Mouse (Mus musculus): ENCODE measurements at regions not wholly inside any gene's neighbourhood (a gene's known extent, or its start where the extent isn't known, plus 50 kb on each side); places are given as distances from the start of the nearest gene placed in this dataset.

GRCm38 (mm10) chr10:66849681-66850080 is 246.2 kb upstream of the Jmjd1c start:
- no peak for ATAC-seq (replicated peaks; ENCODE audit: low read depth, poor library complexity, severe bottlenecking)

DNA sequence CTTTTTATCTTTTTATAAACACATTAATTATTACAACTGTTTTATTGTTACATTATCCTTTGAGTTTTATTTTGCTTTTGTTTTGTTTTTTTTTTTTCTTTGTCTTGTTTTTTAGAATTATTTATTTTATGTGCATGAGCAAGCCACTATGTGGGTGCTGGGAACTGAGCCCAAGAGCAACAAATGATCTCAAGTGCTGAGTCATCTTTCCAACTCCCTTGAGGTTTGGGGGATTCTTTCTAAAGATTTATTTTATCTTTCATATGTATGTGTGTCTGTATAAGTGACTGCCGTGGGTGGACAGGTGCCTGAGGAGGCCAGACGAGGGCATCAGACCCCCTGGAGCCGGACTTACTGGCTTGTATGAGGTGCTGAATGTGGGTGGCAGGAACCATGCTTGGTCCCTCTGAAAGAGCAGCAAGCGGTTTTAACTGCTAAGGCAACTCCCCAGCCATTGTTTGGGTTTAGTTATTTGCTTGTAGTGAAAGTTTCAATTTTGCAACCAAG is 244.9 kb upstream of the Jmjd1c start:
- no peak for ATAC-seq (replicated peaks; ENCODE audit: low read depth, poor library complexity, severe bottlenecking)

GRCm38 (mm10) chr10:66851841-66852240 is 244.1 kb upstream of the Jmjd1c start:
- no peak for ATAC-seq (replicated peaks; ENCODE audit: low read depth, poor library complexity, severe bottlenecking)

GRCm38 (mm10) chr10:66852708-66853107 is 243.2 kb upstream of the Jmjd1c start:
- ATAC-seq (replicated peaks; ENCODE audit: low read depth, poor library complexity, severe bottlenecking): peak; percentile 88

DNA sequence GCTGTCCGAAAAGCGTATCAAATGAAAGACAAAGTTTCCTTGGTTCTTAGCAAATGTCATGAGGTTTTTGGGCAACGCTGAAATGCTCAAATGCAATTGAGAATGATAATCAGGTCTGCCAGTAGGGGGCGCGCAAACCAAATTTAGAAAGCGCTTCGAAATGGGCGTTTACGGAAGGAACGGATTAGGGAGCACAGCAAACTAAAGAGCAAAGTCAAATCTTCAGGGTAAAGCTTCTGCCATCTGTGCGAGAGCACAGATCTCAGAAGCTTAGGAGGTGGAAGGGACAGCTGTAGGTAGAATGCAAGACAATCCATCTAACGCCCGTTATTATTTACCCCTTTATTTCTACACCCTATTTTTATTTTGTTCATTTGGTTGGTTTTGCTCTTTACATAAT is 242.7 kb upstream of the Jmjd1c start:
- ATAC-seq (replicated peaks; ENCODE audit: low read depth, poor library complexity, severe bottlenecking): peak; percentile 80

GRCm38 (mm10) chr10:66854895-66855294 is 241.0 kb upstream of the Jmjd1c start:
- ATAC-seq (replicated peaks; ENCODE audit: low read depth, poor library complexity, severe bottlenecking): no peak

DNA sequence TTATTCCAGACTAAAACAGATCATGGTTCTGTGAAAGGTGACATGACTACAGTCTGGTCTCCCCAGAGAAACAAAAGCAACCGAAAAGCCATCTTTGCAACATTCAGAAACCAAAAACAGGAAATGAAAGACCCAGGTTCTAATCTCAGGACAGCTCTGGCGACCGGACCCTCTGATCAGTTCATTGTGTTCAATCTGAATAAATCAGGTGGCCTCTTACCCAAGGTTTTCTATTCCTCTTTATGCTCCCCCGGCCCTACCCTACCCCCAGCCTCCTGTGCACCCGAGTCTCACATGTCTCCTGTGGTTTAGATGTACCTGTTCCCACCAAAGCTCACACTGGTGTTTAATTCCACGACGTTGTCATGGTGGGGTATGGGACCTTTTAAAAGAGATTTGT is 238.6 kb upstream of the Jmjd1c start:
- 0 out of 2 replicates have a peak, but pooled peaks have one; percentile 13 for ATAC-seq (replicated peaks; ENCODE audit: low read depth, poor library complexity, severe bottlenecking)

DNA sequence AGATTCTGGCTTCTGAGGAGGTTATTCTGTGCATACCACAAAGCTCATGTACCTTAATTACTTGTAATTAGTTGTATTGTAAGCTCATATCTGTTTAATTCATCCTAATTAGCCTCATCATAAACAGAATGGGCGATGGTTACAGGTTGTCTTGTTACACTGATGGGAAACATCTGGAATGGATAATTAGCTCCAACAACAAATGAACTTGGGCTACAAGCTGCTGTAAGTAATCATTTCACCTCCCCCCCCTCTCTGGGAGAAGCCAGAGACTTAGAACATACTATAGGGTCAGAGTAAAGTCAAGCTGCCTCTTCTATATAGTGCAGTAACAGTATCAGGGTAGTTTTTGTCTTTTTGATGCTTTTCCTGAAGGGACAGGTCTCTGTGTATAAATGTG is 234.5 kb upstream of the Jmjd1c start:
- ATAC-seq (replicated peaks; ENCODE audit: low read depth, poor library complexity, severe bottlenecking): no peak

GRCm38 (mm10) chr10:66864161-66864862 is 231.6 kb upstream of the Jmjd1c start:
- peak; percentile 95 for ATAC-seq (replicated peaks; ENCODE audit: low read depth, poor library complexity, severe bottlenecking)

DNA sequence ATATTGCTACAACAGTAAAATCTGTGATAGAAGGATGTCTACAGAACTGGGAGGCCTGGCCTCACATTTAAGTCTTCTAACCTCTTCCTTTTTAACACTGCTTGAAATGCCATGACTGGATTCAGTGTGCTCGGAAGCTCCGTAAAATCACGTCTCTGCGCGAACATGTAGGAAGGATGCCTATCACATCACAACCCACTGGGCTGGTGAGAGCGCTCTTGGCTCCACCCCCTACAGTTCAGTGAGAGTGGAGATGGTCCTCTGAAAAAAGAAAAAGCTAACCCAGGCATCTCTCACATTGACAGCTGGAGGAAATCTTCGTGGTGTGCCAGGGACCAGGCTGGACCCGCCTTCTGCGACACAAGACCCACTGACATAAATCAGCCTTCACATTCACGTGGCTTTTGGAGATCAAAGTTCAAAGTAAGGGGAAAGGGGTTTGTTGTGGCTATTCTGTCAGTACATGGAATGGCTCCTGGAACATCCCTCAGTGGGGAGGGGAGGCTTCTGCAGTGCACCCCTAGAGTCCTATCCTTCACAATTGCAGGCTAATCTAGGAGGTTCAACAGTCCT is 230.8 kb upstream of the Jmjd1c start:
- ATAC-seq (replicated peaks; ENCODE audit: low read depth, poor library complexity, severe bottlenecking): peak; percentile 37

DNA sequence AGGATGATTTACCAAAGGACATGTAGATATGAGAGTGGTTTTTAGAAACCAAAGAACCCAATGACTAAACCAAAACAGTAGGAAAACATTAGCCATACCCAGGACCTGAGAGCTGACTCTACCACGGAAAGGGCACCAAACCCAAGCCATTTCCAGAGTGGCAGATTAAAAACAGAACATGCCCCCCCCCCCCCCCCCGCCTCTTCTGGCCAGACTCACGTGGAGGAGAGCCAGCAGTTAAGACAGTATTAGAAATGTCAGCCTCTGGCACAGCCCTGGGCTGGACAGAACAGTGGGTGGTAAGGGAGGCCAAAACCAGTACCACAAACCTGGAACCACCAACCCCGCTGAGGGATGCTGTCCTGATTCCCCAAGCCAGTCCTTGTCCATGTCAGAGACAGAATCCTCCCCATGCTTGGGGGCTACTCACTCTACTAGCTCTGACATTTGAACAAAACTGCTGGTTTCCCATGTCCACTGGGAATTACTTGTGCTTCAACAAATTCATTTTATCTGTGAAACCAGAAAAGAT is 224.7 kb upstream of the Jmjd1c start:
- ATAC-seq (replicated peaks; ENCODE audit: low read depth, poor library complexity, severe bottlenecking): peak; percentile 45; the same call in 1 of the 2 replicates

DNA sequence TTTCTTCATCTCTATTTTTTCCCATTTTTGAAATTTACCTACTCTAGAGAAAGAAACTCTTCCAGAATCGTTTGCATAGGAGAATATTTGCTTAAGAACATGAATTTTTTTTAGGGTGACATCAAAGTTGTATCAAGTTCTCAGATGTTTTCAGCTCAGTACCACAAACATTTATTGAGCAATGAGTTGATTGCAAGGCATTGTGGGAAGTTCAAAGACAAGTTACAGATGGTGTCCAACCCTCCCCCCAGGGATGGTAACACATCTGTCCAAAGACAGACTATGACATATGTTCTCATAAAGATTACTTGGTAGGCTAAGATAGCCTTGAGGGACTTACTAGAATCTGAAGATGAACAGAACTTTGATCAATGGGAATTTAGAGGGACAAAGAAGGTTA is 224.3 kb upstream of the Jmjd1c start:
- ATAC-seq (replicated peaks; ENCODE audit: low read depth, poor library complexity, severe bottlenecking): no peak

GRCm38 (mm10) chr10:66873468-66873867 is 222.5 kb upstream of the Jmjd1c start:
- ATAC-seq (replicated peaks; ENCODE audit: low read depth, poor library complexity, severe bottlenecking): no peak

DNA sequence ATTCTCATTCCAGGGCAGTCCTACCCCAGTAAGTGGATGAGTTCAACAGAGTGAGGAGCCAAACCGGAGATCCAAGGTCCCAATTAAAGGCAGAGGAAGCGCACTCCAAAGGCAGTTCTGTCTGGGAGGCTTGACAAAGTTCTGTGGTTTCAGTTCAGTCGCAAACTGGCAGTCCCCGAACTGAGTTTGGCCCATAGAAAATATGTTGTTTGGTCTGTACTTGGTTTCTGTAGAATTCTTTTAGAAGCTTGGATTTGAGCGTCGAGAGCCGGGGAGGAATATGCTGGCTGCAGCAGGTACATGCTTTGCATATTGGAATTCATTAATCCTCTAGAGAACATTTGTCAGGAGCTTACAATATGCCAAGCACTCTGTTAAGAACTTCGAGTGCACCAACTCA is 216.9 kb upstream of the Jmjd1c start:
- ATAC-seq (replicated peaks; ENCODE audit: low read depth, poor library complexity, severe bottlenecking): no peak

DNA sequence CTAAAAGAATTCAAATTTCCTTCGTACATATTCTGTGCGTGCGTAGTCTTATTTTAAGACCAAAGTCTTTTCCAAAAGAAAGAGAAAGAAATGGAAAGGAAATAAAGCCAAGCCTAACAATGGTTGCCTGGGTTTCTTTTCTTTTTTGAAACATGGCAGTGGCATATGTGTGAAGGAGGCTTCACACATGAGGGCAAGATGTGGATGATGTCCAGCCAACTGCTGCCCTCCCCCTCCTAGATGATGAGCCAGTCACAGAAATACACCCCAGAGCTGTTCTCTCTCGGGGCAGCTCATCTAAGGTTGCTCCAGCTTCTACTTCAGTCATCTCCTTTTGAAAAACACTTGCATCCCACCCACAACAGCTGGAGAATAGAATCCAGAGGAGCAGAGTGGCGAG is 213.1 kb upstream of the Jmjd1c start:
- ATAC-seq (replicated peaks; ENCODE audit: low read depth, poor library complexity, severe bottlenecking): no peak

DNA sequence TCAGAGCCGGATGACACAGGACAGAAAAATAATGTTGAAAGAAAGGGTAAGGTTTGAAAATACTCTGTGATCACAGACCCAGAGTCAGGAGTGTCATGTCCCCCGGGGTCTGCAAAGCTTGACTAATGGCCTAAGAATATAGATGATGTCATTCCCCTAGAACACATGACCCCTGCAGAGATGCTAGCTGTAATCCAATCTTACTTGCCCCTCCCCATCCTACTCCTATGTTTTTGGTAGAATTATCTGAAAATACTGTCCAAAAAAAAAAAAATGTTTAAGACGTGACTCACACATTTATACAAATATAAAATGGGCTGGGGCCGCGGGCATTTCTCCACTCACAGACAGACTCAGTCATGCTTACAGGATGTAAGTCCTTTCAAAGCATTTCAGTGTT is 210.3 kb upstream of the Jmjd1c start:
- no peak for ATAC-seq (replicated peaks; ENCODE audit: low read depth, poor library complexity, severe bottlenecking)

DNA sequence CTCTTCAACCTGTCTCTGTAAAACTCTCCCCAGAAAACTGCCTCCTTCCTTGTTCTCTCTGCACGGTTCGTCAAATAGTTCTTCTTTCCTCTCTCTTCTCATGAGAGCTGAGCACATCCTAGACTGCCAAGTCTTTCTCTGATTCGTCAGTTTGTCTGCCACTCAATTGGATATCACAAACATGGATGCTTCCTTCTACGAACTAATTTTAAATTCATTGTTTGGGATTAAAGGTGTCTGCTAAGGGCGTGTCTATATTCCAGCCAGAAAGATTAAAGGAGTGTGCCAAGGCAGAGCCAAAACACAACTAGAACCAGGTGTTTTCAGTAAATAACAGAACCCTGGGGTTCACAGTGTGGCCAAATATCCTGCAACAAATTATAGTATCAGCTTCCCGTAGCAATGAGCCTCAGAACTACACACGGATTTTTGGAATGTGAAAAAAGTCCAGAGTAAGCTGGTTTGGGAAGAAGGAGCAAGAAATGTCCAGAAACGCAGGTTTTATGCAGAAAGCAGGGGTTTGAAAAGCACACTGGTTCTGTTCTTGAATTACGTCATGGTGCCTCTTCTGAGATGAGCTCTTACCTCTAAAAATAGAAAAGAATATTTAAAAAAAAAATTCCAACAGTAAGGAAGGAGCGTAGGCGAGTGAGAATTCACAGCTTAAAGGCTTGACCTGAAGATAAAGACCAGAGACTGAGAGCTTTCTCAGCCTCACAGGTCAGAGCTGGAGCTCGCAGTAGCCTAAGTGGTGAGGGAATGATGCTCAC is 206.0 kb upstream of the Jmjd1c start:
- ATAC-seq (replicated peaks; ENCODE audit: low read depth, poor library complexity, severe bottlenecking): no peak

DNA sequence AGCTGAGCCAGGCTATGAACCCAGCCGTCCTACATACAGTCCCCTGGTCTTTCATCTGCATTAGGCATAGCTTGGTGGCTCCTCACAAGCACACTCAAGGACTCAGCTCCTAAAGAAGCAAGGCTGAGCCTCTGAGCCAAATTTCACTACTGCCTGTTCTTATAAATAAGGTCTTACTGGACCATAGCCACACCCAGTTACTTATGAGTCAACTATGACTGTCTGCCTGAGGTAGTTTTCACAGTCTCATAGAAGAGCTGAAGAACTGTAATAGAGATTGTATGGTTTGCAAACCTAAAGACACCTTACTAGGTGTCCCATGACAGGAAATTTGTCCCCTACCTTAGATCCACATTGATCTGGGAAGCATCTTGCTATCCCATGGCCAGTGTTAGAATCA is 204.1 kb upstream of the Jmjd1c start:
- ATAC-seq (replicated peaks; ENCODE audit: low read depth, poor library complexity, severe bottlenecking): no peak

DNA sequence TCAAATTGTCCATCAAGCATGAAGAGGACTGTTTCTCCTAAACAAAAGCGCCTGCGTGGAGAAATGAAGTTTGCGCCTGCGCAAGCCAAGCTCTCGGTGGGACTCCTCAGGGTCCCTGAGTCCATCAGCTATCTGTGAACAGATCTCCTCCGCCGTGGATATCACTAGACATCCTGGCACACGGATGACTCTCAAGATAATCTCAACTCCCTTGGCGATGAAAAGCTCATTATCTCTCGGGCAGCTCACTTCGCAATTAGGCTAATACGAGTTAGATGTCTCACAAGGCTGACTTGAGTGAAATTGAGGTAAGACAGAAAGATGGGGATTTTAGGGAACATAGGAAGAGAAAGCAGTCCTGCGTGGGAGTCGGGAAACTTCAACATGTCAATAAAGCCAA is 202.1 kb upstream of the Jmjd1c start:
- no peak for ATAC-seq (replicated peaks; ENCODE audit: low read depth, poor library complexity, severe bottlenecking)

DNA sequence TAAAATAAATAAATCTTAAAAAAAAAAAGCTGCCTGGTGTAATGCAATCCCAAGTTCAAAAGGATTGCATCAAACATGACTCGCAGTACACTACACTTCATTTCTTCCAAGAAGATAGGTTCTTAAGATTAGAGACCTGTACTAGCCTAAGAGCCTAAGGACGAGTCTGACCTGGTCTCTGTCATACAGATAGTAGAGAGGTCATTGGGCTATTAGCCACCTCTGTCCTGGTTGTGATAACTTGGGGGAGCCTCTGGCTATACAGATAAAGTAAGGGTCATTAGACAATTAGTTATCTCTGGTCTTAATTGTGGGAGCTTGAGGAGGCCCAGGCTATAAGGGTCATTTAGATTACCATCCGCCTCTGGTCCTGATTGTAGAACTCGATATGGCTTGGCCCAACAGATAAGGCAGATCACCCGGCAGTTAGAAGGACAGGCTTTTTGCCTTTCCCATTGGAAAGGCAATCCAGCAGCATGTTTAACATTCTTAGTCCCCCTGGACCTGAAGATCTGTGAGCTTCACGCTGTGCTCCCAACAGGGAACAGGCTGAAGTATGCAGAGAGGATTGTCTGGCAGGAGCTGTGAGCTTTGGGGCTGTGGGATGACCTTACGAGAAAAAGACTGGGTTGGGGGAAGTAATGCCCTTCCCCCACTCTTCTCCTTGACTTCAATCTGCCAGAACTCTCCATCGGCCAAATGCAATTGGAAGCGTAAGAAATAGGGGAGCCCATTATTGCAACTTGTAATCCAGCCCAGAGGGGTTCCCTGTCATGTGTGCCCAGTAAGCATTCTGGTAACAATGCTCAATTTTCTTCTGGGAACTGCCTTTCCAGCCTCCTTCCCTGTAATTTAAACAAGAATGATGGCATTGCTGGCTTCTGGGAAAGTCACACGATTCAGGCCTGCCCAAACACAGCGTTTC is 199.0 kb upstream of the Jmjd1c start:
- no peak for ATAC-seq (replicated peaks; ENCODE audit: low read depth, poor library complexity, severe bottlenecking)

All from common myeloid progenitor, adult 5-6 weeks (primary cell).